ENCODE assay signal across 8 mouse cellular contexts in genomic region chr2:53070607-53071006, GRCm38 (mm10).
DNase-seq lines count a peak whose midpoint lies in the region; ATAC-seq lines count a peak whose summit lies in the region.

No protein-coding gene starts in this region.

- no peak overlapping the region for H3K4me2 ChIP-seq in embryonic facial prominence, embryonic 14.5 days (ENCODE audit: low read depth, low read length)
- no peak overlapping the region for H3K4me2 ChIP-seq in neural tube, embryonic 14.5 days (ENCODE audit: low read depth, low read length)

- no peak overlapping the region for H3K27ac ChIP-seq in embryonic facial prominence, embryonic 14.5 days (replicated peaks; ENCODE audit: low read depth, low read length)
- H3K27ac ChIP-seq in embryonic facial prominence, embryonic 10.5 days (replicated peaks) = no peak overlapping the region
- H3K27ac ChIP-seq in neural tube, embryonic 14.5 days (ENCODE audit: low read depth, low read length) = no peak overlapping the region

- ATAC-seq in embryonic facial prominence, embryonic 14.5 days (ENCODE audit: low read depth) = no peak
- peak; percentile 49; the same call in 1 of the 2 replicates for ATAC-seq in neural tube, embryonic 14.5 days (ENCODE audit: low read depth)

- 12% methylated on average over 1 of the region's 1 CpGs for WGBS in embryonic facial prominence, embryonic 14.5 days
- 19% methylated on average over 1 of the region's 1 CpGs for WGBS in embryonic facial prominence, embryonic 10.5 days
- 17% methylated on average over 1 of the region's 1 CpGs for WGBS in neural tube, embryonic 14.5 days

- H3K9me3 ChIP-seq in embryonic facial prominence, embryonic 14.5 days (ENCODE audit: control insufficient read depth, low read length) = no peaks in the 10 kb centered on the region
- H3K9me3 ChIP-seq in embryonic facial prominence, embryonic 10.5 days = no peaks in the 10 kb centered on the region
- no peaks in the 10 kb centered on the region for H3K9me3 ChIP-seq in neural tube, embryonic 14.5 days (ENCODE audit: control insufficient read depth, low read length)

- no peaks in the 10 kb centered on the region for H3K4me1 ChIP-seq in embryonic facial prominence, embryonic 14.5 days (ENCODE audit: control insufficient read depth, insufficient read depth, low read length)
- H3K4me1 ChIP-seq in embryonic facial prominence, embryonic 10.5 days = no peaks in the 10 kb centered on the region
- H3K4me1 ChIP-seq in neural tube, embryonic 14.5 days (ENCODE audit: control insufficient read depth, insufficient read depth, low read length) = no peaks in the 10 kb centered on the region

- 0 out of 2 replicates have a peak, but pooled peaks cover 3% of the 10 kb centered on the region for H3K36me3 ChIP-seq in embryonic facial prominence, embryonic 14.5 days (ENCODE audit: control insufficient read depth, insufficient read depth, low read length)
- peaks cover 8% of the 10 kb centered on the region; the same call in 1 of the 2 replicates for H3K36me3 ChIP-seq in embryonic facial prominence, embryonic 10.5 days (replicated peaks)
- H3K36me3 ChIP-seq in neural tube, embryonic 14.5 days (ENCODE audit: control insufficient read depth, insufficient read depth, low read length) = no peaks in the 10 kb centered on the region; the same call in 1 of the 2 replicates

- no peak overlapping the region for H3K9ac ChIP-seq in embryonic facial prominence, embryonic 14.5 days (ENCODE audit: low read depth, low read length)
- H3K9ac ChIP-seq in neural tube, embryonic 14.5 days (replicated peaks; ENCODE audit: low read depth, low read length) = no peak overlapping the region

- H3K27me3 ChIP-seq in embryonic facial prominence, embryonic 14.5 days (replicated peaks; ENCODE audit: control insufficient read depth, insufficient read depth, low read length) = no peaks in the 10 kb centered on the region
- H3K27me3 ChIP-seq in embryonic facial prominence, embryonic 10.5 days (replicated peaks; ENCODE audit: low read depth, poor library complexity, severe bottlenecking) = no peaks in the 10 kb centered on the region
- no peaks in the 10 kb centered on the region for H3K27me3 ChIP-seq in neural tube, embryonic 14.5 days (ENCODE audit: control insufficient read depth, insufficient read depth, low read length)

- peak; percentile 79 for DNase-seq in embryonic facial prominence, embryonic 14.5 days (ENCODE audit: low spot score)
- no peak for DNase-seq in embryonic facial prominence, embryonic 10.5 days (ENCODE audit: low spot score)
- DNase-seq in neural tube, embryonic 10.5 days (ENCODE audit: extremely low spot score, low spot score) = no peak
- peak; percentile 65 for DNase-seq in gastrocnemius, postnatal 25 days
- peak; percentile 73 to 78 for DNase-seq in kidney, postnatal 4 days
- peak; percentile 70 for DNase-seq in testis, postnatal 14 days (ENCODE audit: low spot score)
- no peak for DNase-seq in T-cell, adult 2 months (ENCODE audit: low spot score)

- H3K4me3 ChIP-seq in embryonic facial prominence, embryonic 14.5 days (ENCODE audit: low read depth, low read length) = no peak overlapping the region
- no peak overlapping the region for H3K4me3 ChIP-seq in embryonic facial prominence, embryonic 10.5 days
- H3K4me3 ChIP-seq in neural tube, embryonic 14.5 days (ENCODE audit: low read depth, low read length) = no peak overlapping the region

Comparison
In these comparisons a context has a peak if more than half of its experiments do, and no peak if none do; other contexts are left out.
1. DNase-seq: peak in embryonic facial prominence, embryonic 14.5 days (single experiment), gastrocnemius, postnatal 25 days (single experiment), kidney, postnatal 4 days (2 of 2) and testis, postnatal 14 days (single experiment); none in embryonic facial prominence, embryonic 10.5 days (single experiment), neural tube, embryonic 10.5 days (single experiment) and T-cell, adult 2 months (single experiment).